Mouse (Mus musculus): ENCODE data around the gene Mospd3.

- TF ChIP-seq CTCF (IDR thresholded peaks at IDR 0.05; ENCODE audit: low read depth) (no peak; the same call in 1 of the 2 replicates), EP300 (IDR thresholded peaks at IDR 0.05; ENCODE audit: low read depth) (no peak)
Observed at GRCm38 (mm10) chr5:137551119-137551518, 49.7 kb downstream of the Mospd3 start.
